Mouse (Mus musculus) ovary, postnatal 36 days (tissue): ENCODE measurements around the gene Hspb7.

Source experiments
- DNase-seq: peaks from one replicate; pipeline ENCODE4 v3.0.0; 2022; ENCODE audit warnings: low spot score, mixed read lengths

Hspb7 gene

GRCm38 (mm10) chr4:141420192-141420829 is at the start of gene Hspb7:
TSS of gene Hspb7 (plus strand) at chr4:141420779.
- DNase-seq, result no peak

DNA sequence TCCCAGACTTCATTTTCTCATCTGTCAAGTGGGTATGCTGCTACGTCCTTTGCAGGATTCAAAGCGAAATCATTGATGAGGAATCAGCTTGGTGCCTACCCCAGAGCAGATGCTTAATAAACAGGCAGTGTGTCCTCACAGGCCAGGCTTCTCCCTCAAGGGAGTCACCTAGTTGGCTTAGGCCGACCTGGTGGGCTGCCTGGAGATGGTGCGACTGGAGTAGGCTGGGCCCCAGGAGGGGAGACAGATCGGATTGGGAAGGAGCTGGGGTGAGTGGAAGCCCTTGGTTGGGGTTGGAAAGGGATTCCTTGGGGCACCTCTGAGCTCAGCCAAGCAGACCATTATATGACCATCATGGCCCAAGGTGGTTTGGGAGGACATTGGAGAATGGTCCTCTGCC is 48.2 kb upstream of the Hspb7 start:
- no peak for DNase-seq

GRCm38 (mm10) chr4:141379674-141380073 is 40.9 kb upstream of the Hspb7 start:
- DNase-seq, result no peak

- peak; percentile 21 for DNase-seq
Observed at GRCm38 (mm10) chr4:141382406-141382805, 38.2 kb upstream of the Hspb7 start.

- DNase-seq, result peak; percentile 28
Observed at GRCm38 (mm10) chr4:141385275-141385674, 35.3 kb upstream of the Hspb7 start.

GRCm38 (mm10) chr4:141386150-141386549 is 34.4 kb upstream of the Hspb7 start:
- no peak for DNase-seq

- DNase-seq, result peak; percentile 71
Observed at GRCm38 (mm10) chr4:141387093-141387784, 33.3 kb upstream of the Hspb7 start.

DNA sequence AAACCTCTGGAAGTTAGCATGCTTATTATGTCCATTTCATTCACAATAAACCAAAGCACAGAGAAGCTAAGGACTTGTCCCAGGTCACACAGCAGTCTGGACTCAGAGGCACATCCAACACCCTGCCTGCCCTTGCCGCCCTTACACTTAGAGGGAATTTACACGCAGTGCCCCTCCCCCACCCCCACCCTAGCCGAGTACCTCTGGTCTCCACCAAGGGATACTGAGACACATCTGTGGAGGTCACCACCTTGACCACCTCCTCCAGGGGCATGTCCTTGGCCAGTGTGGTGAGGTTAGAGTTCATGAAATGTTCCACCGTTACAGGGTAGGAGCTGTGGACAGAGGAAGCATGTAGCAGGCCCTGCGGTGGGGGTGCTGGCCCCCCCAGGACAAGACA is 32.6 kb upstream of the Hspb7 start:
- no peak for DNase-seq

DNA sequence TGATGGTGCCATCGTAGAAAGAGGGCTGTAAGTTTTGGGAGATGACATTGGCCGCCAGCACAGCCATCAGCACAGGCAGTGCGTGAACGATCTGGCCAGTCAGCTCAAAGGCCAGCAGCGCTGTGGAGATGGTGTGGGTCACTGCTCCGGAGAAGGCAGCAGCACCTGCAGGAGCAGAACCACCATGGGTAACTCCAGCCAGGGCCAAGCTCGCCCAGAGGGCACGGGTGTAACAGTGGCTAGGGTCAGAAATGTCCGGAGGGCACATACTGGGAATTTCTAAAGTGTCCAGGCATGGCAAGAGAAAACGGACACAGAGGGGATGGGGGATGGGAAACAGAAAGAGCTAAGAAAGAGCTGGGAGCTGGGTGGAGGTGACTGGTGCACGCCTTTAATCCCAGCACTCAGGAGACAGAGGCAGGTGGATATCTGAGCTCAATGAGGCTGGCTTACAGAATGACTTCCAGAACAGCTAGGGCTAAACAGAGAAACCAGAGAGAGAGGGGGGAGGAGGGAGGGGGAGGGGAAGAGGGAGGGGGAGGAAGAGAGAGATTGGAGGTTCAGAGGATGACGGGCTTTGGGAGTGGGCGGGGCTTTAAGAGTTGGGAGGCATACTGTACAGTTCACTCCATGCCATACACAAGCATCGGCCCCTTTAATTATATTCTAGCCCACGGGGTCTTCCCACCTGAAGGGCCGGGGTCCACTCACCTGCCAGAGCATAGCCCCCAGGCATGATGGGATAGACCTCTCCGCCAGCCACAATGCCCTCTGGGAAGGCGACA is 31.0 kb upstream of the Hspb7 start:
- DNase-seq, result no peak

DNA sequence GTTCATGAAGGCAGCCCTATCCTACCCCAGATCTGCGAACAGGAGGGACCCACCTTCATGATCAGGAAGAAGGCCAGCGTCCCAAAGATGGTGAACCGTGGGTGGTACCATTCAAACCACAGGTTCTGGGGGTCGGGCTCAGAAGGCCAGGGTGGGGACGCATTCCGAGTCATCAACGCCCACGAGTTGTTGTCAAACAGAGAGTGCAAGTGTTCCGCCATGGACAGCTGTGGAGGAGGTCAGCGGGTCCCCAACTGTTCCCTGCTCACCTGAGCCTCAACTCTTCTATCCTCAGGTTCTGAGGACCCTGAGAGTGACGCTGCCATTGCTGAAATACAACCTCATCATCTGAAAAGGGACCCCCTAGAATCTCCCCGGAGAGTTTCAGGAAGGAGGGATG is 29.3 kb upstream of the Hspb7 start:
- DNase-seq, result no peak

GRCm38 (mm10) chr4:141394751-141395150 is 25.8 kb upstream of the Hspb7 start:
- no peak for DNase-seq

- no peak for DNase-seq
Observed at GRCm38 (mm10) chr4:141397861-141398260, 22.7 kb upstream of the Hspb7 start.

DNA sequence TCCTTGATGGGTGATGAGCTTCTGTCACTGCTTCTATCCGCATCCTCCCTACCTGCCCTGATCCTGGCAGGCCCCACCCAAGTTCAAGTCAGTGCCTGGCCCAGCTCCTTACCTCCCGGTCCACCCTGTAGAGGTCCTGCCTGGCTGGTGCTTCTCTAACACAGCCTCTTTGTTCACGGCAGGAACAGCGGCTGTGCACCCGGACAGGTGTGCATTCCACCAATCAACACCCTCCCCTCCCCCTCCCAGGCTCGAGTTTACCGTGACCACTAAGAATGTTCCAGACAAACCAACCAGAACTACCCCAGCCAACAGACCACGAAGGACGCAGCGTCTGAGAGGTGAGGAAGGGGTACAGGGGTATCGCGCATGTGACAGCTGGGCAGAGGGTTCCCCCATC is 22.0 kb upstream of the Hspb7 start, which contains the start of gene Clcnka:
TSS of gene Clcnka (minus strand) at position 180 of the 400 bp plus-strand sequence.
- DNase-seq, result no peak

DNA sequence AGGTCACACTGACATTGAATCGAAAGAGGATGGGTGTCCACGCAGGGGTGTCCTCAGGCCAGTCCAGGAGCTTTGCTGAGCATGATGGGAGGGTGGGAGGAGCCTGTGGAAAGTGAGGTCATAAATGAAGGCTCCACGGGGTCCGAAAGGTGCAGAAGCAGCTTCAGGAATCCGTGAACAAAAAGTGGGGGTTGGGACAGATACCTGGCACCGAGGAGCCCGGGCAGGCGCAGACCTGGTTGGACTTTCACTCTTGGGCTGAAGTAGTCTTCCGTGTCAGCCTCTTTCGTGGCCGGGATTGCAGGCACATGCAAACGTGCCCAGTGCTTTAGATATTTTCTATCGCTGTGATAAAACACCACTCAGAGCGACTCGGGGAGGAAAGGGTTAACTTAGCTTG is 20.4 kb upstream of the Hspb7 start:
- no peak for DNase-seq

- DNase-seq, result peak; percentile 82
Observed at GRCm38 (mm10) chr4:141404518-141405313, 15.9 kb upstream of the Hspb7 start.

- DNase-seq, result no peak
Observed at GRCm38 (mm10) chr4:141405314-141405622, 15.3 kb upstream of the Hspb7 start.

DNA sequence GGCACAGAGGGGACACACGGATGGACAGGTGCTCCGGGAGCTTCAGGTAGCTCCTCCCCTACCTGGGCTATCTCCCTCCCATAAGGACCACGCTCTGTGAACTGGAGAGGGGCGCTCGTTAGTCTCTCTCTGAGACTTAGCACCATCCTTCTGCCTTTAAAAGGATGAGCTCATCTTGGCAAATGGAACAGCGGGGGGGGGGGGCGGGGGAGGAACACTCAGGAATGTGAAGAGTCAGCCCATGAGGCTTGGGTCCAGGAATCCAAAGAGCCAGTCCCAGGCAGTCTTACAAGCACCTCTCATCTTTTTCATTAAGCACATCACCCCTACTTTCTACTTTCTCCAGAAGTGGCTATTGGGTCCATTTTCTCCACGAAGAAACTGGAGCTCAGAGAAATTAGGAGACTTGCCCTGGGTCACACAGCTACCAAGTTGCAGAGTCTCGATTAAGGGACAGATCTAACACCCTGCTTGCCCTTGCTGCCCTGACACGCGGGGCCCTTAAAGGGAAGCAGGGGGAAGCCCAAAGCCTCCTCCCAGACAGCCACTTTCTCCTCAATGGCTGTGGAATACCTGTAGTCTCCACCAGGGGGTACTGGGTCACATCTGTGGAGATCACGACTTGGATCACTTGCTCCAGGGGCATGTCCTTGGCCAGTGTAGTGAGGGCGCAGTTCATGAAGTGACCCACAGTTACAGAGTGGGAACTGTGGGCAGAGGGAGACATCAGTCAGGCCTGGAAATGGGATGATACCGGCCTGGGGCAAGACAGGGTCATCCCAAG is 13.9 kb upstream of the Hspb7 start:
- DNase-seq, result peak; percentile 36

GRCm38 (mm10) chr4:141408577-141408976 is 12.0 kb upstream of the Hspb7 start:
- no peak for DNase-seq

- no peak for DNase-seq
Observed at GRCm38 (mm10) chr4:141411430-141411992, 9.1 kb upstream of the Hspb7 start.

GRCm38 (mm10) chr4:141415924-141416323 is 4.7 kb upstream of the Hspb7 start, which contains the start of gene Clcnkb:
TSS of gene Clcnkb (minus strand) at chr4:141416014.
- no peak for DNase-seq
